Mouse (Mus musculus) embryonic facial prominence, embryonic 13.5 days (tissue): ENCODE data around the gene Klhl33. TPM values are rescaled to one million over a fixed set of nuclear protein-coding genes. Genes with fewer than 3 reads are reported as not detected.
"Not testable (repeated sequence)": the region's sequence is repeated elsewhere in the genome, so short reads cannot be mapped to it uniquely, and the experiment has no call there.

Source experiments
- ATAC-seq: fragments of 200-750 bp; cut with Nextera tagmentation; 2 replicates; pipeline ENCODE4 v1.8.0; 2017; ENCODE audit warnings: low read depth; ENCODE audit not compliant: insufficient number of reproducible peaks, insufficient read depth, low FRiP score, low TSS enrichment
- H3K27ac ChIP-seq: fragments of 300-500 bp; sonication (generic); 2 replicates; pipeline ENCODE4 v1.5.1; 2015; ENCODE audit warnings: moderate library complexity, mild to moderate bottlenecking, inconsistent platforms
- H3K27me3 ChIP-seq: fragments of 300-500 bp; sonication (generic); 2 replicates; pipeline ENCODE4 v1.6.1; 2015; ENCODE audit warnings: mild to moderate bottlenecking, inconsistent platforms
- H3K36me3 ChIP-seq: fragments of 300-500 bp; sonication (generic); 2 replicates; pipeline ENCODE4 v1.6.1; 2015; ENCODE audit warnings: mild to moderate bottlenecking, inconsistent platforms
- H3K4me1 ChIP-seq: fragments of 300-500 bp; sonication (generic); 2 replicates; pipeline ENCODE4 v1.6.1; 2015; ENCODE audit warnings: inconsistent platforms
- H3K4me2 ChIP-seq: fragments of 300-500 bp; sonication (generic); 2 replicates; pipeline ENCODE4 v1.6.1; 2015; ENCODE audit warnings: moderate library complexity, mild to moderate bottlenecking, inconsistent platforms
- H3K4me3 ChIP-seq: fragments of 300-500 bp; sonication (generic); 2 replicates; pipeline ENCODE4 v1.5.1; 2015; ENCODE audit warnings: mild to moderate bottlenecking, inconsistent platforms
- H3K9ac ChIP-seq: fragments of 300-500 bp; sonication (generic); 2 replicates; pipeline ENCODE4 v1.6.1; 2015; ENCODE audit warnings: mild to moderate bottlenecking, inconsistent platforms
- H3K9me3 ChIP-seq: fragments of 300-500 bp; sonication (generic); 2 replicates; pipeline ENCODE4 v1.6.1; 2016; ENCODE audit warnings: inconsistent platforms
- WGBS: fragments of 180-500 bp; shearing (Covaris S2); methylation state at CpG from one replicate; pipeline ENCODE4 v1.1.7; 2015; ENCODE audit warnings: mixed read lengths; 5-methylcytosine and 5-hydroxymethylcytosine counted together
- polyA plus RNA-seq: library from polyadenylated mRNA; unstranded; fragments of >200 nt; fragmentation: Nextera tagmentation; extraction: Ambion mirVana; gene quantifications from 2 replicates; pipeline ENCODE4 v1.2.1, GENCODE M21; 2015

Klhl33 gene
- 0.37 and 0.50 TPM in 2 replicates for polyA plus RNA-seq

- WGBS = 25% methylated on average over 7 of the region's 7 CpGs
Observed at GRCm38 (mm10) chr14:50897374-50897765, at the start of gene Klhl33. Klhl33 (minus strand) TSS chr14:50897507.

GRCm38 (mm10) chr14:50945526-50945925 lies 48.2 kb upstream of the Klhl33 start:
- not testable (repeated sequence) for H3K36me3 ChIP-seq, H3K27ac ChIP-seq, H3K27me3 ChIP-seq, H3K9me3 ChIP-seq, ATAC-seq, H3K4me1 ChIP-seq
- Histone ChIP-seq H3K4me3 (peak overlapping the region; percentile 50), H3K4me2 (peak overlapping the region; percentile 69), H3K9ac (0 out of 2 replicates have a peak overlapping the region, but pooled peaks have one; percentile 67)
- WGBS = 29% methylated on average over 3 of the region's 3 CpGs

More at GRCm38 (mm10) chr14:50897374-50897765, at the start of gene Klhl33:
- Histone ChIP-seq H3K27ac (no peak within 1 kb of the TSS), H3K36me3 (no peaks in the 10 kb centered on the region), H3K4me3 (peak within 1 kb of the TSS; percentile 49), H3K27me3 (peaks cover 28% of the 10 kb centered on the region), H3K4me2 (peak within 1 kb of the TSS; percentile 91), H3K4me1 (peaks cover 21% of the 10 kb centered on the region), H3K9me3 (no peaks in the 10 kb centered on the region), H3K9ac (peak within 1 kb of the TSS; percentile 71)
- ATAC-seq = no peak

DNA sequence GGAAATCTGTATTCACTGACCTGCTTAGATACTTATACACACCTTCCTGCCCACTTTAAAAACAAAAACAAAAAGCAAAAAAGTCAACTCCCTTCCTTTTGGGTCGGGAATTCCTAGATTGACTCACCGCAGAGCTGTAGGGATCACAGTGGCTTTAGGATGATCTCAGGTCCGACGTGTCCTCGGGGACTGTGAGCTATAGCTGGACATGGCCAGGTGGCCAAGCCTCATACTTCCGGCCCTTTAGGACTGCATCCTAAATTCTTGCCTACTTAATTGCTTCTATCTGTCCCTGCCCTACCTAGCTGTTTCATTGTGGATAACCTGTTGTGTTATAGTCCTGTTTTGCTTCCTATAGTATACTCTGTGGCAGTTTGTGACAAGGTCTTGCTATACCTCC lies 47.8 kb upstream of the Klhl33 start:
- peak overlapping the region; percentile 67 for H3K9ac ChIP-seq
- H3K4me2 ChIP-seq = peak overlapping the region; percentile 69
- H3K36me3 ChIP-seq, H3K4me1 ChIP-seq, H3K9me3 ChIP-seq, ATAC-seq, H3K27me3 ChIP-seq: not testable (repeated sequence)
- WGBS = 13% methylated on average over 6 of the region's 6 CpGs
- peak overlapping the region; percentile 89 for H3K27ac ChIP-seq
- H3K4me3 ChIP-seq = peak overlapping the region; percentile 50

GRCm38 (mm10) chr14:50944668-50945033 lies 47.3 kb upstream of the Klhl33 start:
- H3K36me3 ChIP-seq, H3K27me3 ChIP-seq, H3K9me3 ChIP-seq, H3K4me1 ChIP-seq: not testable (repeated sequence)
- ATAC-seq = peak; percentile 94
- 0% methylated on average over 15 of the region's 15 CpGs for WGBS
- peak overlapping the region; percentile 50 for H3K4me3 ChIP-seq
- H3K27ac ChIP-seq = peak overlapping the region; percentile 89
- H3K4me2 ChIP-seq = peak overlapping the region; percentile 69
- peak overlapping the region; percentile 67 for H3K9ac ChIP-seq

DNA sequence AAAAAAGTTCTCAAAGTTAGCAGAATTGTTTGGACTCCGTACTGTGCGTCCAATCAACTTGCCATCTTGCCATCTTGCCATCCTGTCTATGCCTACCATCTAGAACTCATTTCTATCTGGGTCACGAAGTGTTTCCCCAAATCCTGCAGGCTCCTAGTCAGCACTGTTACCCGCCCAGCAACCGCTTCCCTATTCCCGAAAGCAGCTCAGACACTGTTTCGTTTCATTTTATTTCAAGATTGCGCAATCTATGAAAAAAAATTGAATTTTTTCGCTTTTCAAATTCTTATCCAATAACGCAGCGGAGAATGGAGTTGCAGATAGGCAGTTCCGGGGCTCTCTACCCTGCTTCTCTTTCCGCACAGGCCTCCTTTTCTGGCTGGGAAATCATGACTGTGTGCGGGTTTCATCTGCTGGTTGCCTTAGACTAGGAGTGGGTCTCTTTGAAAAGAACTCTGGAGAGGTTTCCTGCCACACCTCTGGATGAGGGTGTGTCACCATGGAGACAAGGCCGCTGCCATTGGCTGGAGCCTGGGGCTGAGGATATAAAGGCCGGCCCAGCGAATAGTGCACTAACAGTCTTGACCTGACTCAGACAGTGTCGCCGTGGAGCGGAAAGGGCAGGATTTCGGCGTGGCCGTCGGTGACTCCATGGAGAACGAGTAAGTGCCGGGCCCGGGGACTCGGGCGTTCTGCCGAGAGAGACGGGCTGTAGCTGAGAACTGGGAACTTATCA lies 46.8 kb upstream of the Klhl33 start, which contains the start of gene Gm49342:
Gene Gm49342 (plus strand): TSS at position 586 of the 736 bp plus-strand sequence.
- WGBS = 16% methylated on average over 31 of the region's 31 CpGs
- Histone ChIP-seq H3K4me1 (peaks cover 6% of the 10 kb centered on the region), H3K4me3 (peak within 1 kb of the TSS; percentile 50), H3K4me2 (peak within 1 kb of the TSS; percentile 69), H3K9ac (peak within 1 kb of the TSS; percentile 67), H3K9me3 (no peaks in the 10 kb centered on the region), H3K36me3 (0 out of 2 replicates have a peak, but pooled peaks cover under 1% of the 10 kb centered on the region), H3K27me3 (no peaks in the 10 kb centered on the region), H3K27ac (peak within 1 kb of the TSS; percentile 89)
- peak; percentile 95 for ATAC-seq

DNA sequence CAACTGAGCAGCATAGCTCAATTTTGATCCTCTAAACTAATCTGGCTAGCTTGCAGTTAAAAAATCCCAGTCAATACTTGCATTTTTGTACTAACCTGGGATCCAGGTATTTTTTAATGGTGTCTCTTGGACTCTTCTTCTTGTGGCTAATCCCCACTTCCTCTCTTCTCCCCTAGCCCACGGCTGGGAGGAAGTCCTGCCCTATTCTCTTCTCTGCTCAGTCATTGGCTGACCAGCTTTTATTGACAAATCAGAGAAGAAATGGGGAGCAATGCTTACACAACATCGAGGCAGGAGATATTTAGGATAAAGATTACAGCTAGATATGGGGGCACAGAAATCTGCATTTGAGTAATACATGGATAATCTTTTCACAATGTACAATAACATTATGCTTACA lies 41.6 kb upstream of the Klhl33 start:
- Histone ChIP-seq H3K4me3 (no peak overlapping the region), H3K27me3 (no peaks in the 10 kb centered on the region), H3K27ac (no peak overlapping the region), H3K36me3 (no peaks in the 10 kb centered on the region), H3K9ac (no peak overlapping the region), H3K4me1 (no peaks in the 10 kb centered on the region), H3K4me2 (no peak overlapping the region), H3K9me3 (no peaks in the 10 kb centered on the region)
- ATAC-seq = no peak
- 39% methylated on average over 2 of the region's 2 CpGs for WGBS

DNA sequence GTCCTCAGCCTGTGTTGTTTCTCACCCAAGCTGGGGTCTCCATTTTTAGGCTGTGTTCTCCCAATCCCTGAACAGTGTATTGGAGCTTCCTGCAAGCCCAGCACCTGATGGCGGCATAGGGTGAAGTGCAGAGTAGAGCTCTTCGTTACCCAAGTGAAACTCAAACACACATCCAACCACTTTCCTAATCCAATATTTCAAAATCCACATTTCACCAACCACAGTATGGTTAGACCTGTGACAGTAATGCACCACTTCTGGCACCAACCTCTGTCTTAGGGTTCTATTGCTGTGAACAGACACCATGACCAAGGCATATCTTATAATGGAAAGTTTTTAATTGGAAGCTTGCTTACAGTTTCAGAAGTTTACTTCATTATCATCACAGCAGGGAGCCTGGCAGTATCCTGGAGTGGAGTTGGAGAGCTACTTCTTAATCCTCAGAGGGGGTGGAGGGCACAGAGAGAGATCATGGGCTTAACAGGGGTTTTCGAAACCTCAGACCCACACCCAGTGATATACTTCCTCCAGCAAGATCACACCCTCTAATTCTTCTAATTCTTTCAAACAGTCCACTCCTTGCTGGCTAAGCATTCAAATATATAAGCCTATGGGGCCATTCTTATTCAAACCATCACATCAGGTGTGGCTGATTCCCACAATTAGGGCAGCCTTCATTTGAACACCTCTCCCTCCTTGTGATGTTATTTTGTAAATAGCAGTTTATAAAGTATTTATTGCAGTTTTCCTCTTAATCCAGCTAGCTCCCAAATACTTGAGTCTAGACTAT lies 41.0 kb upstream of the Klhl33 start:
- Histone ChIP-seq H3K4me3 (no peak overlapping the region), H3K4me1 (no peaks in the 10 kb centered on the region), H3K4me2 (no peak overlapping the region), H3K27me3 (no peaks in the 10 kb centered on the region), H3K36me3 (no peaks in the 10 kb centered on the region), H3K9ac (no peak overlapping the region), H3K27ac (no peak overlapping the region), H3K9me3 (no peaks in the 10 kb centered on the region)
- ATAC-seq = no peak
- WGBS = 86% methylated on average over 3 of the region's 3 CpGs

- no peak overlapping the region for H3K27ac ChIP-seq
- H3K4me2 ChIP-seq = no peak overlapping the region
- H3K36me3 ChIP-seq = no peaks in the 10 kb centered on the region
- no peak overlapping the region for H3K4me3 ChIP-seq
- WGBS = 56% methylated on average over 1 of the region's 1 CpGs
- no peak overlapping the region for H3K9ac ChIP-seq
- H3K4me1 ChIP-seq = peaks cover 4% of the 10 kb centered on the region
- no peak for ATAC-seq
- H3K27me3 ChIP-seq = no peaks in the 10 kb centered on the region
- no peaks in the 10 kb centered on the region for H3K9me3 ChIP-seq
Observed at GRCm38 (mm10) chr14:50936649-50937048, 39.3 kb upstream of the Klhl33 start.

- H3K36me3 ChIP-seq = peaks cover 30% of the 10 kb centered on the region
- peaks cover 19% of the 10 kb centered on the region for H3K4me1 ChIP-seq
- H3K27me3 ChIP-seq = no peaks in the 10 kb centered on the region
- H3K27ac ChIP-seq = peak overlapping the region; percentile 95
- ATAC-seq = no peak
- peak overlapping the region; percentile 73 for H3K9ac ChIP-seq
- peak overlapping the region; percentile 98 for H3K4me3 ChIP-seq
- WGBS = 11% methylated on average over 12 of the region's 12 CpGs
- H3K9me3 ChIP-seq = no peaks in the 10 kb centered on the region
- peak overlapping the region; percentile 64 for H3K4me2 ChIP-seq
Observed at GRCm38 (mm10) chr14:50931493-50932020, 34.2 kb upstream of the Klhl33 start.

GRCm38 (mm10) chr14:50930754-50931492 lies 33.6 kb upstream of the Klhl33 start, which contains the start of the genes Pip4p1 and Pnp:
Pip4p1 (minus strand) TSS chr14:50930856.
Pnp (plus strand) TSS chr14:50931082.
- H3K4me2 ChIP-seq = peak within 1 kb of the TSS; percentile 85
- no peaks in the 10 kb centered on the region for H3K27me3 ChIP-seq
- H3K27ac ChIP-seq = peak within 1 kb of the TSS; percentile 95
- H3K36me3 ChIP-seq = peaks cover 36% of the 10 kb centered on the region
- peak within 1 kb of the TSS; percentile 98 for H3K9ac ChIP-seq
- H3K4me3 ChIP-seq = peak within 1 kb of the TSS; percentile 98
- peaks cover 25% of the 10 kb centered on the region for H3K4me1 ChIP-seq
- peak; percentile 99 for ATAC-seq
- under 1% methylated on average over 68 of the region's 68 CpGs for WGBS
- no peaks in the 10 kb centered on the region for H3K9me3 ChIP-seq

DNA sequence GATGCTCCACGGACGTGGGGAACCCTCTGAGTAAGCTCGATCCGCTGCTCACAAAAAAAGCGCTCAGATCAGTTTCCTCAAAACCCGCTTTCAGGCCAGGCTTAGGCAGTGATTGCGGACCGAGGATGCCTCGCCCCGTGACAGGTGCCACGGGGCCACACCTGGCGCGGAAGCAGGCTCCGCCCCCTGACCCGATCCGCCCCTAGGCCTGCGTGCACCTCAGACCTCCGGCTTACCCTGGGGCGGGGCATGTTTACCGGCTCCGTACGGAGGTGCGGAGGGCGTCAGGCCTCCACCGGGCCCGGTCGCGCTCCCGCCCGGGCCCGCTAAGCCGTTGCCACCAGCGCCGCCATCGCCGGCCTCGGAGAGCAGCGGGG lies 33.1 kb upstream of the Klhl33 start:
- H3K9me3 ChIP-seq = no peaks in the 10 kb centered on the region
- peak overlapping the region; percentile 98 for H3K4me3 ChIP-seq
- no peaks in the 10 kb centered on the region for H3K27me3 ChIP-seq
- WGBS = under 1% methylated on average over 38 of the region's 38 CpGs
- H3K4me2 ChIP-seq = peak overlapping the region; percentile 85
- peak; percentile 43; the same call in 1 of the 2 replicates for ATAC-seq
- H3K9ac ChIP-seq = peak overlapping the region; percentile 98
- peaks cover 30% of the 10 kb centered on the region for H3K4me1 ChIP-seq
- peak overlapping the region; percentile 85 for H3K27ac ChIP-seq
- peaks cover 36% of the 10 kb centered on the region for H3K36me3 ChIP-seq
